Mouse (Mus musculus) G1E (cell line): ENCODE data around the gene Dock3.

Experiments used
- CTCF ChIP-seq: IDR thresholded peaks from 2 replicates; pipeline ENCODE4 v1.5.1; 2012; ENCODE audit warnings: low read depth, low read length, inconsistent platforms, mixed read lengths
- GATA1 ChIP-seq: IDR thresholded peaks from 2 replicates; pipeline ENCODE4 v1.6.1; 2012; ENCODE audit warnings: borderline replicate concordance, low read length, inconsistent platforms, mixed read lengths
- POLR2AphosphoS5 ChIP-seq: IDR thresholded peaks from 2 replicates; pipeline ENCODE4 v1.6.1; 2012; ENCODE audit warnings: low read depth, low read length, inconsistent platforms; ENCODE audit not compliant: insufficient replicate concordance
- TAL1 ChIP-seq: conservative IDR thresholded peaks from 2 replicates; pipeline ENCODE4 v1.6.1; 2012; ENCODE audit warnings: low read depth, low read length, inconsistent platforms, mixed read lengths

GRCm38 (mm10) chr9:106892552-106892875 lies 339.2 kb downstream of the Dock3 start:
- no peak for TF ChIP-seq CTCF
- TF ChIP-seq POLR2AphosphoS5 = no peak
- TF ChIP-seq GATA1 = no peak
- TF ChIP-seq TAL1 = no peak
